Mouse (Mus musculus) c-Kit-positive CD71-positive TER-119-negative erythroid progenitor cells, embryonic 14.5 days (primary cell): ENCODE data around the gene Vax1.

Experiments
- DNase-seq: peaks from one replicate; pipeline ENCODE4 v3.0.0-alpha.2; 2013; ENCODE audit warnings: low read depth

Gene Vax1

GRCm38 (mm10) chr19:59169143-59169935 lies 517 bp downstream of the Vax1 start:
- no peak for DNase-seq

DNA sequence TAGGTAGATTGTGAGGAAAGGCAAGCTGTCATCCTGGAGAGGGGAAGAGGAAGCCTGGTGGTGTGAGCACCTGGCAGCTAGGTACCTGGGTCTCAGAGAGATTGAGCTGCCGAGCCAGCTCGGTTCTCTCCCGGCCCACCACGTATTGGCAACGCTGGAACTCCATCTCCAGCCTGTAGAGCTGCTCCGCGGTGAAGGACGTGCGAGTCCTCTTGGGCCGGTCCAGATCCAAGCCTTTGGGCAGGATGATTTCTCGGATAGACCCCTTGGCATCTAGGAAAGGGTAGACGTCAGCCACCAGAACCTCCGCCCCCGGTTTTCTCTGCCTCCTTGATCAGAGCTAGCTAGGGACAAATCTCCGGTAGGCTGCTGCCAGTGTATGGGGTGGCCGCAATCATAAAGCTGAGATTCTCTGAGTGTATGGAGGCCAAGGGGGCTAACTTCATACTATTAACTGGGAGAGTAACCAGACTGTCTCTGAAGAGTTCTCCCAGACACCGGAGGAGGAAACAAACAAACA lies 1.4 kb downstream of the Vax1 start:
- no peak for DNase-seq

GRCm38 (mm10) chr19:59167871-59168270 lies 2.0 kb downstream of the Vax1 start:
- DNase-seq, result no peak

DNA sequence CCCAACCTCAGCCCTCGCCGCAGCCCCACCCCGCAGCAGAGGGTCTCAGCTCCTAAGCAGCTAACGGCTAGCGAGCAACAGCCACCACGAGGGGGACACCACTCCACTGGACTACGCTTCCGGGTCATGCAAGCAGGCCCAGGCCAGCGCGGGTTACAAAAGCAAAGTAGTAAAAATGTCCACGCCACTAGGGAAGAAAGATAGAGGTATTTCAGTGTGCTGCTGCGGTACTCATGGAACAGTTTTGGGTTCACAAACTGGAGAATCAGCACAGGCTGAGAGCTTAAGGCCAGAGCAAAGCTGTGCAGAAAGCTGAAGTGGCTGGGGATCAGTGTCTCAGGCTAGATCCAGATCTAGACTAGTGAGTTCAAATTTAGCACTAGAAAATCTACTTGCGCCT lies 3.0 kb downstream of the Vax1 start:
- DNase-seq, result no peak

- DNase-seq, result no peak
Measured at GRCm38 (mm10) chr19:59166311-59166761, 3.5 kb downstream of the Vax1 start.

- no peak for DNase-seq
Measured at GRCm38 (mm10) chr19:59165577-59165976, 4.3 kb downstream of the Vax1 start.

- no peak for DNase-seq
Measured at GRCm38 (mm10) chr19:59164896-59165560, 4.8 kb downstream of the Vax1 start.

DNA sequence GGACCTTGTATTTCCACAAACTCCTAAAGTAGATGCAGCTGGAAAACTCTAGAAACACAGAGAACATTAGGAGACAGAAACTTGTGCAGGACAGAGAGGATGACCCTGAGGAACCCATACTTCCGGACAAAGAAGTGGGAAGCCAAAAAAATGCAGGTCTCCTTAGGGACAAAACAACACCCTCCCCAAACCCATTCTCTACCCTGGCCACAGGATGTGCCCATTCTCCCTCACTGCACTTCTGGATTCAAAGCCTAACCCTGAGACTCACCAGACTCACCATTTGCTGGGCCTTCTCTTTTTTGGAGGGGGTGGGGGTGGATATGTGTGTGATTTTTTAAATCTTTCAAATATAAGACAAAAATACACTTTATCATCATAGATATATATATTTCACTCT lies 5.7 kb downstream of the Vax1 start:
- DNase-seq, result no peak

DNA sequence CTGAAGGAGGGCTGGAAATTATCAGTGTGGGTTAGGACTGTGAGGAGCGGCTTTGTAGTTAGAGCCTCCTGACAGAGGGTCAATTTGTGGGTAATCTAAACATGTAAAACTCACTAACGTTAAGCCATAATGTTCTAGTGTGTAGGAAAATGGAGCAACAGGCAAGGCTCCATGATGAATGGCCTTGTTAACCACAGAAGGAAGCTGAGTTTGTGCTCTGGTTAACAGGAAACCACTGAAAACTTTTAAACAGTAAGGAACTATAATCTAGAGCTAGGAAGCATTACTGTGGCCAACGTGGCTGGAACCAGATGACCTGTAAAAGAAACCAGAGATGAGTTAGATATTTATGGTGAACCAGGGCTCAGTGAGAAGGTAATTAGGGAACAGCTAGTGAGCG lies 13.2 kb downstream of the Vax1 start:
- DNase-seq, result no peak

DNA sequence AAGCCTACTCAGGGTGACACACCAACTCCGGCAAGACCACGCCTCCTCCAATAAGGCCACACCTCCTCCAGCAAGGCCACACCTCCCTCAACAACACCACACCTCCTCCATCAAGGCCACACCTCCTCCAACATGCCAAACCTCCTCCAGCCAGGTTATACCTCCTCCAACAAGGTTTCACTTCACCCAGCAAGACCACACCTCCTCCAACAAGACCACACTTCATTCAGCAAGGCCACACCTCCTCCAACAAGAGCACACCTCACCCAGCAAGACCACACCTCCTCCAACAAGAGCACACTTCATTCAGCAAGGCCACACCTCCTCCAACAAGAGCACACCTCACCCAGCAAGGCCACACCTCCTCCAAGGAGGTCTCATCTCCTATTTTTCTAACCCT lies 15.7 kb downstream of the Vax1 start:
- no peak for DNase-seq

- no peak for DNase-seq
Measured at GRCm38 (mm10) chr19:59145492-59146140, 24.2 kb downstream of the Vax1 start.

DNA sequence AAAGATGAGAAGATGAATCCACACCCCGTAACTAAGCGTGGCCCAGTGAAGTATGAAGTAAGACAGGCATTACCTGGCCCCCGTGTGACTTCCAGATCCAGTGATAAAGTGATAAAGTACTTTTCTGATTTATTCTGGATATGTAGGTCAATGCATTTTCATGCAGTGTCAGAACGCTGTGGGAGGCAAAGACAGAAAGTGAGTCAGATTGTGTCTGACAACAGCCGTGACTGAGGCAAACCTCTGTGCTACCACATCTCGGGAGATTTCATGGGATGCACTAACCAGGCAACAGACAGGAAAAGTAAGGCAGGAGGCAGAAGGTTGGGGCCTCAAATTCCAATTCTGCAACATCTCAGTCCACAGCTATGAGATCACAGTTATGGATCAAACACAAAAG lies 24.8 kb downstream of the Vax1 start:
- DNase-seq, result no peak

DNA sequence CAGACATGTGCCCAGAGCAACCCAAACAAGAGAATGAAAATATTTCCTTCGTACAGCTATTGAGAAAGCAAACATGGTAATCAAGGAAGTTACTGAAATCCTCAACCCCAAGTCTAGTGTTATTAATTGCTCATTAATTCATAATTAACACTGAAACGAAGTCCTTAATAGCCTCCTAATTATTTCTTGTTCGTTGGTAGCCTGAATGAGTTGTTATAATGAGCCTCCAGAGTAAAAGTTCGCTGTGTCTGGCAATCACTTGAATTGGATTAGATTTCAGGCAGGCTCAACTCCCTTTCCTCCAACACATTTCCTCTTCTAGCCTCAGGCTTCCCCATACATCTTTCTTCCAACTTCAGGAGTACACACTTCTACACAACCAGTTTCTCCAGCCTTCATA lies 27.6 kb downstream of the Vax1 start:
- no peak for DNase-seq

DNA sequence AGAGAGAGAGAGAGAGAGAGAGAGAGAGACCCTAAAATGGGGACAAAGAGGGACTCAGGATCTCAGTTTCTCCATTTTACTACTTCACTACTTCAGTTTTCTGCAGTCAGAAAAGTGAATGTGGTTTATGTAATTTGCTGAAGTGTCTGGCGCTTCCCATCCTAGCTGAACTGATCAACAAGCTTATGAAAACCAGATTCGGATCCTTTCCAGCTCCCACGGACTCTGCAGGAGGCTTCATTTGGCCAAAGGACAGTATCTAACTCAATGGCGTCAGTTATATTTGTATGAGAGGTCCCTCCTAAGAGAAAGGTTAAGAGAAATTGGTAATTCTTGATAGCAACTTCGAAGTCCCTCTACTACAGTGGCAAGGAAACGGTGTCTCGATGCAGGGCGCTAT lies 34.5 kb downstream of the Vax1 start:
- DNase-seq, result no peak

GRCm38 (mm10) chr19:59134916-59135315 lies 34.9 kb downstream of the Vax1 start:
- DNase-seq, result no peak

GRCm38 (mm10) chr19:59133202-59133601 lies 36.7 kb downstream of the Vax1 start:
- DNase-seq, result no peak

GRCm38 (mm10) chr19:59129671-59130070 lies 40.2 kb downstream of the Vax1 start:
- DNase-seq, result no peak

GRCm38 (mm10) chr19:59128531-59129204 lies 41.2 kb downstream of the Vax1 start:
- no peak for DNase-seq

GRCm38 (mm10) chr19:59127424-59127823 lies 42.4 kb downstream of the Vax1 start:
- no peak for DNase-seq
